Mouse (Mus musculus): Measurements from ENCODE around the gene Serpine2.

Serpine2 gene

GRCm38 (mm10) chr1:79861130-79861942 is at the start of gene Serpine2:
Gene Serpine2, minus strand, starts transcription at chr1:79861180.
- no peak for DNase-seq (ENCODE audit: low spot score in 2 of 2)

- DNase-seq (ENCODE audit: low spot score in 2 of 2) = no peak
These were observed 46.8 kb upstream of the Serpine2 start for GRCm38 (mm10) chr1:79907811-79908210.

DNA sequence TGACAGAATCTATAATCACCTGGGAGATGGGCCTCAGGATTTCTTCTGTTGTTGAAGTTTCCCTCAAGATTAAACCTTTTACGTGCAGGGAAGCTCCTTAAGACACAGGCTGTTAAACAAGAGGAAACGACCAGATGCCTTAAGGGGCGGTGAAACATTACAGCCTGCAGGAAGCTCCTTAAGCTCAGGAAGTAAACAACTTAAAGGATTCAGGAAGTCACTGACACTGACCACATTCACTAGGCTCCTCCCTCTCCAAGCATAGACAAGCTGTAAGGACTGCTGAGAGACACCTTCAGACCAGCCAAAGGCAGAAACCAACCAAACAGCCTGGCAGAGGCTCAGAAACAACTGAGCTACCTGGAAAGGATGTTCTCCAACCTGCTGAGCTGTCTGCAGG is 44.3 kb upstream of the Serpine2 start:
- DNase-seq (ENCODE audit: low spot score in 2 of 2) = no peak

- DNase-seq (ENCODE audit: low spot score in 2 of 2) = no peak
These were observed 41.9 kb upstream of the Serpine2 start for GRCm38 (mm10) chr1:79902901-79903300.

DNA sequence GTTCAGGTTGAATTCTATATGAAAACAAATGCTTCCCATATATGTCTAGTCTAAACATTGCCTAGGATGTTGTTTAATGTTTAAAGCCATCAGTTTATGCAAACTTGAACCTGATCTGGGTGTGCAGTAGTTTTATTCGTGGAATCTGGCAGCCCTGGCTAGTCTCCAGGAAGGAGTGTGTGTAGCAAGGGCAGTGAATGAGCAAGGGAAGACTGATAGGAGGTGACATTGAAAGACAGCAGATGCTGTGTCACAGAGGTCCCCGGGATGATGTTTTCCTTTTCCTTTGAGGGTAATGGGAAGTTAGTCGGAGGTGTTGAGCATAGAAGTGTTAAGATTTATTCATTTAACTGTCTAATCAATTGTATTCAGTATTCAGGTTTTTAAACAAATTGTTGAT is 21.7 kb upstream of the Serpine2 start:
- no peak for DNase-seq (ENCODE audit: low spot score in 2 of 2)

GRCm38 (mm10) chr1:79874741-79875140 is 13.8 kb upstream of the Serpine2 start:
- no peak for DNase-seq (ENCODE audit: low spot score in 2 of 2)

GRCm38 (mm10) chr1:79860411-79861039 is 455 bp downstream of the Serpine2 start:
- no peak for DNase-seq (ENCODE audit: low spot score in 2 of 2)

DNA sequence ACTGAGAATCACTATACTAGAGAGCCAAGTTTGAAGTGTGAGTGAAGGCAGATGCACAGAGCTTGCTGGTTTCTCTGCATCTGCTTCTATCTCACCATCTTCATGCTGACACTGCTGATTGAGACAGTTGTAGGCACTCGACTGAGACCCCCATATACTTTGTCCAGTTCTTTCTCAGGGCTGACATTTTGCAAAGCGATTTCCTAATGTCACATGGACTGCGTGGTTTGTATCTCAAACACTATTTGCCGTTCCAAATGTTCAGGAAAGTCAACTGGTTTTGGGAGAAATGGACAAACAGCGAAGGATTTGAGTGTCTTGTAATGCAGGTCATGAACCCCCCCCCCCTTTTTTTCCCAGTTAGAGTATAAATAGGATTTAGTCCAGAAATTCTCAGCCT is 1.0 kb downstream of the Serpine2 start:
- no peak for DNase-seq (ENCODE audit: low spot score in 2 of 2)

GRCm38 (mm10) chr1:79859026-79859425 is 2.0 kb downstream of the Serpine2 start:
- DNase-seq (ENCODE audit: low spot score in 2 of 2) = no peak

GRCm38 (mm10) chr1:79858389-79858994 is 2.5 kb downstream of the Serpine2 start:
- DNase-seq (ENCODE audit: low spot score in 2 of 2) = peak in 1 of 2 experiments; percentile 20

- DNase-seq (ENCODE audit: low spot score in 2 of 2) = peak in 1 of 2 experiments; percentile 6
These were observed 3.1 kb downstream of the Serpine2 start for GRCm38 (mm10) chr1:79857681-79858388.

- no peak for DNase-seq (ENCODE audit: low spot score in 2 of 2)
These were observed 4.2 kb downstream of the Serpine2 start for GRCm38 (mm10) chr1:79856756-79857155.

GRCm38 (mm10) chr1:79853527-79853926 is 7.5 kb downstream of the Serpine2 start:
- DNase-seq (ENCODE audit: low spot score in 2 of 2) = no peak

- DNase-seq (ENCODE audit: low spot score in 2 of 2) = no peak
These were observed 10.6 kb downstream of the Serpine2 start for GRCm38 (mm10) chr1:79850341-79850740.

DNA sequence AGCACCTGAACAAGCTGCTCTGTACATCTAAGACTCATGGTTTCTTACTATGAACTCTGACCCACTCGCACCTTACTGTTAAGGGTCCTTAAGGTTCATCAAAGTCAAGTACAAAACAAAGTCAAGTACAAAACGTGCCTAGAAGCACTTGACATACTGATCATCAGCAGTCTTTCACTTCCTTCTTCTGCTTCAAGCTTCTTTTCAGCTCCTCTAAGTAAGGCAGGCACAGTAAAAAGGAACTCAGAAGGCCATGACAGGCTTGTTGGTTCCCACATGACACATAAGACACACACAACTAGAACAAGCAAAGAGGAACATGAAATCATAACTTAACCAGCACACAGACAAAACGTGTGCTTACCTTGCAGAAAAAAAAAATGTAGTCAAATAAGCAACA is 12.3 kb downstream of the Serpine2 start:
- DNase-seq (ENCODE audit: low spot score in 2 of 2) = no peak

- no peak for DNase-seq (ENCODE audit: low spot score in 2 of 2)
These were observed 14.1 kb downstream of the Serpine2 start for GRCm38 (mm10) chr1:79846891-79847290.

- DNase-seq (ENCODE audit: low spot score in 2 of 2) = no peak
These were observed 28.1 kb downstream of the Serpine2 start for GRCm38 (mm10) chr1:79832719-79833404.

DNA sequence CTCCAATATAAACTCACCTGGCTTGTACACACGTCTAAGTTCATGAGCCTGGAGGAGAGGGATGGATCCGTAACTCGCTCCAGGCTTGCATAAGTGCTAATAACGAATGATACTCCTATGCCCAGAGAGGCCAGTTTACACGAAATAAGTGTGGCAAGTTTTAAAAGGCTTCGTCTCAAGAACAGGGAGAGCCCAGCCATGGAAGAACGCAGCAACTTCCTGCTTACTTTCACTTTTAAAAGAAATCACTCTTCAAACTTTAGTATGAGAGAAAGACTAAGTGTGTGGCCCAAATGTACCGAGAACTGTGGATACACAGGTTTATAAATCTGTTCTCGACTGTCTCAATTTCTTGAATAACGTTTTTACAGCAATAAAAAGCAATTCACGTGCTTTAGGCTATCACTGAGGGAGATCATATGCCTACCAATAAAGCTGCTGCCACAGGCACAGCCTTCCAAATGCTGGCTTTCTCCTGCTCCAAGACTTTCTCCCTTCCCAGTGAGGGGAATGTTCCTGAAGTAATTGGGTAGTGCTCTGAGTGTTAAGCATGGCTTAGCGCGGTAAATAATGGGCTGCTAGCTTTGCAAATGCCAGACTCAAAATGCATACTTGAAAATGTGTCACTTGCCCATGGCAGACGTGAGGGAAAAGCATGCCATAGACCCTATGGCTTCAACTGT is 36.9 kb downstream of the Serpine2 start:
- DNase-seq (ENCODE audit: low spot score in 2 of 2) = no peak

- DNase-seq (ENCODE audit: low spot score in 2 of 2) = no peak
These were observed 38.0 kb downstream of the Serpine2 start for GRCm38 (mm10) chr1:79822806-79823525.

GRCm38 (mm10) chr1:79819296-79819879 is 41.6 kb downstream of the Serpine2 start:
- DNase-seq (ENCODE audit: low spot score in 2 of 2) = no peak

Measured in spleen, postnatal 10 days (tissue).